Mouse (Mus musculus): Measurements from ENCODE around the gene Cyp4f17.
"Not testable (repeated sequence)": the region's sequence is repeated elsewhere in the genome, so short reads cannot be mapped to it uniquely, and the experiment has no call there.

DNA sequence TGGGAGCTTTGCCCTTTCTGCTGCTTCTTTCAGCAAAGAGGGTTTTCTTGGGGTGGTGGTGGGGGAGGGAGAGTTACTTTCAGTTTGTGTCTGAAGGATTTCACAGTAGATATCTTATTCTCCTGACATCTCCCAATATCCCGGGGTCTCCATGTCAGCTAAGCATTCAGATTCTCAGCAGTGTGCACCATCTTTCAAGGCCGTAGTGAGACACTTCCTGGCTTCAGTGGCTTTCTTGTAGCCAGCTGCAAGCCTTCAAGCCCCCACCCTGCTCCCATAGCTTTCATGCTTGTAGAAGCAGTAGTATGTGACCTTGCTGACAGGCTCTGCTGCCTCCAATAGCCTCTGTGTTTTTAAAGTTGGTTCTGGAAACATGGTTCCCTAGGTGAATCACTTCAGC is 67.4 kb downstream of the Cyp4f17 start:
- TF ChIP-seq POLR2A (IDR thresholded peaks at IDR 0.05; ENCODE audit: control insufficient read depth, extremely low read depth, insufficient read depth, low read length, poor library complexity); CTCF (IDR thresholded peaks at IDR 0.05; ENCODE audit: borderline replicate concordance, control insufficient read depth, extremely low read depth, insufficient read depth, low read length, poor library complexity): not testable (repeated sequence)

All from thymus, adult 2 months (tissue).